Mouse (Mus musculus): ENCODE measurements at regions not wholly inside any gene's neighbourhood (a gene's known extent, or its start where the extent isn't known, plus 50 kb on each side); places are given as distances from the start of the nearest gene placed in this dataset.
A peak's percentile ranks its signal among the peaks of the same experiment; 100 is the strongest.

GRCm38 (mm10) chr3:144365894-144366293 is 160.9 kb upstream of the Lmo4 start:
- H3K9me3 ChIP-seq (ENCODE audit: control insufficient read depth, low read depth, low read length): no peaks in the 10 kb centered on the region
- H3K4me3 ChIP-seq (ENCODE audit: low read depth, low read length): no peak overlapping the region
- H3K4me1 ChIP-seq (ENCODE audit: control insufficient read depth, insufficient read depth, low read length): 0 out of 2 replicates have a peak, but pooled peaks cover 4% of the 10 kb centered on the region
- ATAC-seq (ENCODE audit: insufficient number of reproducible peaks, insufficient read depth, low FRiP score, low read depth): peak; percentile 33; the same call in 1 of the 2 replicates
- H3K9ac ChIP-seq (replicated peaks; ENCODE audit: low read depth, low read length): no peak overlapping the region
- no peaks in the 10 kb centered on the region for H3K36me3 ChIP-seq (ENCODE audit: control insufficient read depth, insufficient read depth, low read length)
- no peaks in the 10 kb centered on the region for H3K27me3 ChIP-seq (ENCODE audit: control insufficient read depth, insufficient read depth, low read length)
- H3K4me2 ChIP-seq (replicated peaks; ENCODE audit: low read depth, low read length): no peak overlapping the region
- WGBS: 67% methylated on average over 4 of the region's 4 CpGs
- H3K27ac ChIP-seq (ENCODE audit: low read length): no peak overlapping the region

DNA sequence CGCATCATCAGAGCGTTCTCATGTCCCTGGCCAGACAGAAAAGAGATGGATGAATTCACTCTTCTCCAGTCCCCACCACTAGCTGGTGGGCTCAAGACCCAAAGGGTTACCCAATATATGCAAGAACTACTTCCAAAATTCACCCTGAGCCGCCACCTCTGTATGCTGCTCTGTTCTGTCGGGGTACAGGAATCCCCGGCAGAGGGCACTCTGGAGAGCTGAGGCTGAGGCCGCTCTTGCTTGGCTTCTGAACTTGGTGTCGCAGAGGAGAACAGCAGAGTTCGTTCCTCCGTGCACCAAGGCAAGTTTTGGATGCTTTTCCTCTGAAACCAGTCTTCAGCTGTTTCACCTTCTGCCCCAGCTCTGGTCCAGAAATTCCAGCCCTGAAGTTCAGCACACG is 157.5 kb upstream of the Lmo4 start:
- Histone ChIP-seq H3K27me3 (ENCODE audit: control insufficient read depth, insufficient read depth, low read length) (no peaks in the 10 kb centered on the region), H3K27ac (ENCODE audit: low read length) (no peak overlapping the region), H3K9ac (replicated peaks; ENCODE audit: low read depth, low read length) (no peak overlapping the region), H3K9me3 (ENCODE audit: control insufficient read depth, low read depth, low read length) (no peaks in the 10 kb centered on the region), H3K36me3 (ENCODE audit: control insufficient read depth, insufficient read depth, low read length) (no peaks in the 10 kb centered on the region), H3K4me2 (replicated peaks; ENCODE audit: low read depth, low read length) (no peak overlapping the region), H3K4me1 (ENCODE audit: control insufficient read depth, insufficient read depth, low read length) (0 out of 2 replicates have a peak, but pooled peaks cover under 1% of the 10 kb centered on the region), H3K4me3 (ENCODE audit: low read depth, low read length) (no peak overlapping the region)
- no peak for ATAC-seq (ENCODE audit: insufficient number of reproducible peaks, insufficient read depth, low FRiP score, low read depth)
- 57% methylated on average over 10 of the region's 10 CpGs for WGBS

DNA sequence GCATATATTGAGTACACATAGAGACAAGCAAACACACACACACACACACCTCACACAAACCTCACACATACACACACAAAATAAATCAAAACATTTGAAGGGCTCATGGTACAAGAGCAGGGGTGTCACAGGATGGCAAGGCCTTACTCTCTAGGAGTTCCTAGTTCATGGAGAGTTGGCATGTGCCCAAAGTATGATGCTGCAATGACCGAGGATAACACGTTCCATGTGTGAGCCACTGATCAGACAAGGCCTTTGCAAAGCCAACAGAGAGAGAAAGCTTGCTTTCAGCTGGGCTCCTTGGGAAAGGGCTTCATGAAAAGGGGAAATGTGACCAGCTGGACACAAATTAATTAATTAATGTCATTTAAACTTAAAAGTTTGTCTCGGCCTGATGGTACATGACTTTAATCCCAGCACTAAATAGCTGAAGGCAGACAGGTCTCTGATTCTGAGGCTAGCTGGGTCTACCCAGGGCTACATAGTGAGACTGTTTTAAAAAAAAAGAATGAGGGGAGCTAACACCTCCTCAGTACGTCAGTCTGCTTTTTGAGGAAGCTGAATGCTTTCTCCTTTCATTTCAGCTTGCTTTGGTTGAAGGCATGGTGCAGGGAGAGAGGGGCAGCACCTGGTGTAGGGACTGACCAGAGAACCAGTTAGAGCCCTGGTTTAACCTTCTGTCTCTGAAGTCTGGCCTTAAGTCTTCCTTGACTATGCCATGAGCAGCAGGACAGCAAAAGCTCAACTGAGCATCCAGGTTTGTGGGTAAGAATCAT is 156.4 kb upstream of the Lmo4 start:
- Histone ChIP-seq H3K9me3 (ENCODE audit: control insufficient read depth, low read depth, low read length) (no peaks in the 10 kb centered on the region), H3K36me3 (ENCODE audit: control insufficient read depth, insufficient read depth, low read length) (no peaks in the 10 kb centered on the region), H3K27me3 (ENCODE audit: control insufficient read depth, insufficient read depth, low read length) (no peaks in the 10 kb centered on the region), H3K27ac (ENCODE audit: low read length) (no peak overlapping the region), H3K4me2 (replicated peaks; ENCODE audit: low read depth, low read length) (no peak overlapping the region), H3K4me1 (ENCODE audit: control insufficient read depth, insufficient read depth, low read length) (no peaks in the 10 kb centered on the region), H3K9ac (replicated peaks; ENCODE audit: low read depth, low read length) (no peak overlapping the region), H3K4me3 (ENCODE audit: low read depth, low read length) (no peak overlapping the region)
- no peak for ATAC-seq (ENCODE audit: insufficient number of reproducible peaks, insufficient read depth, low FRiP score, low read depth)
- WGBS: 82% methylated on average over 4 of the region's 4 CpGs

- Histone ChIP-seq H3K27me3 (ENCODE audit: control insufficient read depth, insufficient read depth, low read length) (no peaks in the 10 kb centered on the region), H3K36me3 (ENCODE audit: control insufficient read depth, insufficient read depth, low read length) (no peaks in the 10 kb centered on the region), H3K4me1 (ENCODE audit: control insufficient read depth, insufficient read depth, low read length) (no peaks in the 10 kb centered on the region), H3K27ac (ENCODE audit: low read length) (no peak overlapping the region), H3K9me3 (ENCODE audit: control insufficient read depth, low read depth, low read length) (no peaks in the 10 kb centered on the region), H3K4me3 (ENCODE audit: low read depth, low read length) (no peak overlapping the region), H3K4me2 (replicated peaks; ENCODE audit: low read depth, low read length) (no peak overlapping the region), H3K9ac (replicated peaks; ENCODE audit: low read depth, low read length) (no peak overlapping the region)
- ATAC-seq (ENCODE audit: insufficient number of reproducible peaks, insufficient read depth, low FRiP score, low read depth): no peak
- WGBS: 67% methylated on average over 11 of the region's 11 CpGs
These were observed 151.9 kb upstream of the Lmo4 start for GRCm38 (mm10) chr3:144356948-144357295.

- Histone ChIP-seq H3K4me1 (ENCODE audit: control insufficient read depth, insufficient read depth, low read length) (no peaks in the 10 kb centered on the region), H3K9me3 (ENCODE audit: control insufficient read depth, low read depth, low read length) (no peaks in the 10 kb centered on the region), H3K27me3 (ENCODE audit: control insufficient read depth, insufficient read depth, low read length) (no peaks in the 10 kb centered on the region), H3K9ac (replicated peaks; ENCODE audit: low read depth, low read length) (no peak overlapping the region), H3K4me3 (ENCODE audit: low read depth, low read length) (no peak overlapping the region), H3K4me2 (replicated peaks; ENCODE audit: low read depth, low read length) (no peak overlapping the region), H3K36me3 (ENCODE audit: control insufficient read depth, insufficient read depth, low read length) (no peaks in the 10 kb centered on the region), H3K27ac (ENCODE audit: low read length) (no peak overlapping the region)
- WGBS: 83% methylated on average over 17 of the region's 17 CpGs
- ATAC-seq (ENCODE audit: insufficient number of reproducible peaks, insufficient read depth, low FRiP score, low read depth): no peak
These were observed 151.3 kb upstream of the Lmo4 start for GRCm38 (mm10) chr3:144356103-144356947.

DNA sequence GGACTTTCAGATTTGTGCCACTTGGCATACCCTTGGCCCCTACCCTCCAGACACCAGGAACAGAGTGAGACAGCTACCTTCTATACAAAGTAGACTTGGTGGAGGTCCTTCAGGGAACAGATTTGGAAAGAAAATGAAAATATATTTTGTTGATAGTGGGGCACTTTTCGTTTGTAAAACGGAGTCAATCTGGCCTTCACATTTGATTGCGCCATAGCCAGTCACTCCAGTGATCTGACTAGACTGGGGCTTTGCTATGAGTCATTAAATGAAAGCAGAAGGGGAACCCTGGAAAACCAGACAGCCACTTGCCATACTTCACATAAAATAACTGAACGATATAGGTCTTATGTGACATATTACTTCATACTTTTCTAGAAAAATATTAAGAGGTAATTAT is 147.5 kb upstream of the Lmo4 start:
- ATAC-seq (ENCODE audit: insufficient number of reproducible peaks, insufficient read depth, low FRiP score, low read depth): no peak
- no peaks in the 10 kb centered on the region for H3K36me3 ChIP-seq (ENCODE audit: control insufficient read depth, insufficient read depth, low read length)
- WGBS: 88% methylated on average over 4 of the region's 4 CpGs

DNA sequence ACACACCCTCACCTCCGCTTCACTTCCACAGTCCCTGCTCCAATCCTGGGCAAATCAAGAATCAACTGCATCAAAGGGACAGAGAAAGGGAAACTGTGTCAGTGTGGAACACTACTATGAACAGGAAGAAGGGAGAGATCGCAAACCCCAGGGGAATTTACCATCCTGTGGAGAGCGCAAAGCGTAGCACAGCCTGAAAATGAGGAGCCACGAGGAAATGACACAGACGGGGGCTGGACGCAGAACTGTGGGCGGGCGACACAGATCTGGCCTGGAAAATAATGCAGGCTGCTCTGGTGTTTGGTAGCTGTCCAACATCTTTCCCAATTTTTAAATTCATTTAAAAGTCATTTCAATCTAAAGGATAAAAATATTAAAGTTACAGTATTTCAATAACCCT is 143.4 kb upstream of the Lmo4 start:
- no peaks in the 10 kb centered on the region for H3K36me3 ChIP-seq (ENCODE audit: control insufficient read depth, insufficient read depth, low read length)
- no peaks in the 10 kb centered on the region for H3K9me3 ChIP-seq (ENCODE audit: control insufficient read depth, low read depth, low read length)
- no peak for ATAC-seq (ENCODE audit: insufficient number of reproducible peaks, insufficient read depth, low FRiP score, low read depth)
- no peak overlapping the region for H3K4me2 ChIP-seq (replicated peaks; ENCODE audit: low read depth, low read length)
- H3K9ac ChIP-seq (replicated peaks; ENCODE audit: low read depth, low read length): no peak overlapping the region
- no peaks in the 10 kb centered on the region for H3K27me3 ChIP-seq (ENCODE audit: control insufficient read depth, insufficient read depth, low read length)
- no peak overlapping the region for H3K27ac ChIP-seq (ENCODE audit: low read length)
- H3K4me1 ChIP-seq (ENCODE audit: control insufficient read depth, insufficient read depth, low read length): no peaks in the 10 kb centered on the region
- no peak overlapping the region for H3K4me3 ChIP-seq (ENCODE audit: low read depth, low read length)
- WGBS: 82% methylated on average over 9 of the region's 9 CpGs

More for the DNA sequence above, 147.5 kb upstream of the Lmo4 start:
- Histone ChIP-seq H3K27ac (ENCODE audit: low read length) (no peak overlapping the region), H3K4me1 (ENCODE audit: control insufficient read depth, insufficient read depth, low read length) (no peaks in the 10 kb centered on the region), H3K4me2 (replicated peaks; ENCODE audit: low read depth, low read length) (no peak overlapping the region), H3K4me3 (ENCODE audit: low read depth, low read length) (no peak overlapping the region), H3K9me3 (ENCODE audit: control insufficient read depth, low read depth, low read length) (no peaks in the 10 kb centered on the region), H3K9ac (replicated peaks; ENCODE audit: low read depth, low read length) (no peak overlapping the region), H3K27me3 (ENCODE audit: control insufficient read depth, insufficient read depth, low read length) (no peaks in the 10 kb centered on the region)

GRCm38 (mm10) chr3:144335237-144335636 is 130.2 kb upstream of the Lmo4 start:
- no peak overlapping the region for H3K4me2 ChIP-seq (replicated peaks; ENCODE audit: low read depth, low read length)
- no peak overlapping the region for H3K4me3 ChIP-seq (ENCODE audit: low read depth, low read length)
- no peaks in the 10 kb centered on the region for H3K36me3 ChIP-seq (ENCODE audit: control insufficient read depth, insufficient read depth, low read length)
- no peak overlapping the region for H3K27ac ChIP-seq (ENCODE audit: low read length)
- no peaks in the 10 kb centered on the region for H3K9me3 ChIP-seq (ENCODE audit: control insufficient read depth, low read depth, low read length)
- whole genome bisulfite sequencing: 34% methylated on average over 3 of the region's 3 CpGs
- no peak for ATAC-seq (ENCODE audit: insufficient number of reproducible peaks, insufficient read depth, low FRiP score, low read depth)
- no peak overlapping the region for H3K9ac ChIP-seq (replicated peaks; ENCODE audit: low read depth, low read length)
- no peaks in the 10 kb centered on the region for H3K4me1 ChIP-seq (ENCODE audit: control insufficient read depth, insufficient read depth, low read length)
- H3K27me3 ChIP-seq (ENCODE audit: control insufficient read depth, insufficient read depth, low read length): no peaks in the 10 kb centered on the region

Data from stomach, embryonic 14.5 days (tissue).